Mouse (Mus musculus) limb, embryonic 15.5 days (tissue): Measurements from ENCODE around the gene Helz2. TPM values are rescaled to one million over a fixed set of nuclear protein-coding genes. Genes with fewer than 3 reads are reported as not detected.

Source experiments
- ATAC-seq: fragments of 200-750 bp; cut with Nextera tagmentation; 2 replicates; pipeline ENCODE4 v1.8.0; 2017; ENCODE audit warnings: low read depth, moderate TSS enrichment; ENCODE audit not compliant: insufficient number of reproducible peaks, low FRiP score, low TSS enrichment
- H3K27ac ChIP-seq: fragments of 300-500 bp; sonication (generic); 2 replicates; pipeline ENCODE4 v1.5.1; 2015; ENCODE audit warnings: moderate library complexity, mild to moderate bottlenecking, inconsistent platforms
- H3K27me3 ChIP-seq: fragments of 300-500 bp; sonication (generic); 2 replicates; pipeline ENCODE4 v1.6.1; 2015; ENCODE audit warnings: inconsistent platforms
- H3K36me3 ChIP-seq: fragments of 300-500 bp; sonication (generic); 2 replicates; pipeline ENCODE4 v1.6.1; 2015; ENCODE audit warnings: inconsistent platforms
- H3K4me1 ChIP-seq: fragments of 300-500 bp; sonication (generic); 2 replicates; pipeline ENCODE4 v1.6.1; 2015; ENCODE audit warnings: inconsistent platforms
- H3K4me2 ChIP-seq: fragments of 300-500 bp; sonication (generic); 2 replicates; pipeline ENCODE4 v1.6.1; 2015; ENCODE audit warnings: mild to moderate bottlenecking, inconsistent platforms
- H3K4me3 ChIP-seq: fragments of 300-500 bp; sonication (generic); 2 replicates; pipeline ENCODE4 v1.5.1; 2015; ENCODE audit warnings: mild to moderate bottlenecking, inconsistent platforms
- H3K9ac ChIP-seq: fragments of 300-500 bp; sonication (generic); 2 replicates; pipeline ENCODE4 v1.6.1; 2015; ENCODE audit warnings: inconsistent platforms
- H3K9me3 ChIP-seq: fragments of 300-500 bp; sonication (generic); 2 replicates; pipeline ENCODE4 v1.6.1; 2016; ENCODE audit warnings: inconsistent platforms
- WGBS: fragments of 180-500 bp; shearing (Covaris S2); methylation state at CpG from one replicate; pipeline ENCODE4 v1.1.7; 2015; 5-methylcytosine and 5-hydroxymethylcytosine counted together
- polyA plus RNA-seq: library from polyadenylated mRNA; unstranded; fragments of >200 nt; fragmentation: Nextera tagmentation; extraction: Ambion mirVana; gene quantifications from 2 replicates; pipeline ENCODE4 v1.2.1, GENCODE M21; 2015

The Helz2 gene
- polyA plus RNA-seq, 1 experiment from 2014 or later: 1.4 TPM

DNA sequence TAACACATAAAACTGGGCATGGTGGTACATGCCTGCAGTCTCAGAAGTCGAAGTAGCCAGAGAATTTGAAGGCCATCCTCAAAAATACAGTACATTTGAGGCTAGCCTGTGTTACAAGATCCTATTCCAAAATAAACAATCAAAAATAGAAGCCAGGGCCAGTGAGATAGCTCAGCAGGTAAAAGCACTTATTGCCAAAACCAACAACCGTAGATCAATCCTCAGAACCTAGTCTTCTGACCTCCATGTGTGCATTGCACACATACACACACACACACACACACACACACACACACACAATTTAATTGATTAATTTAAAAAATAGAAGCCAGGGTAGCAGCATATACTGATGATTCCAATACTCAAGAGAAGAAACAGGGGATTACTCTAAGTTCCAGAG is 25.0 kb upstream of the Helz2 start:
- H3K27ac ChIP-seq: no peak overlapping the region
- H3K4me3 ChIP-seq: no peak overlapping the region
- no peak overlapping the region for H3K9ac ChIP-seq
- H3K27me3 ChIP-seq: no peaks in the 10 kb centered on the region
- peaks cover 62% of the 10 kb centered on the region for H3K36me3 ChIP-seq
- H3K4me1 ChIP-seq: no peaks in the 10 kb centered on the region
- 96% methylated on average over 2 of the region's 2 CpGs for WGBS
- H3K4me2 ChIP-seq: no peak overlapping the region
- ATAC-seq: no peak
- H3K9me3 ChIP-seq: no peaks in the 10 kb centered on the region

GRCm38 (mm10) chr2:181253248-181253647 is 11.4 kb upstream of the Helz2 start:
- Histone ChIP-seq H3K27me3 (no peaks in the 10 kb centered on the region), H3K9ac (no peak overlapping the region), H3K9me3 (no peaks in the 10 kb centered on the region), H3K4me2 (no peak overlapping the region), H3K4me3 (no peak overlapping the region), H3K36me3 (peaks cover 67% of the 10 kb centered on the region), H3K4me1 (no peaks in the 10 kb centered on the region), H3K27ac (no peak overlapping the region)
- 78% methylated on average over 1 of the region's 1 CpGs for WGBS
- no peak for ATAC-seq

- H3K9me3 ChIP-seq: no peaks in the 10 kb centered on the region
- WGBS: 73% methylated on average over 1 of the region's 1 CpGs
- no peak overlapping the region for H3K27ac ChIP-seq
- no peak for ATAC-seq
- H3K9ac ChIP-seq: no peak overlapping the region
- no peak overlapping the region for H3K4me2 ChIP-seq
- no peaks in the 10 kb centered on the region for H3K4me1 ChIP-seq
- H3K36me3 ChIP-seq: peaks cover 57% of the 10 kb centered on the region
- H3K27me3 ChIP-seq: no peaks in the 10 kb centered on the region
- no peak overlapping the region for H3K4me3 ChIP-seq
These were observed 10.0 kb upstream of the Helz2 start for GRCm38 (mm10) chr2:181251841-181252240.

DNA sequence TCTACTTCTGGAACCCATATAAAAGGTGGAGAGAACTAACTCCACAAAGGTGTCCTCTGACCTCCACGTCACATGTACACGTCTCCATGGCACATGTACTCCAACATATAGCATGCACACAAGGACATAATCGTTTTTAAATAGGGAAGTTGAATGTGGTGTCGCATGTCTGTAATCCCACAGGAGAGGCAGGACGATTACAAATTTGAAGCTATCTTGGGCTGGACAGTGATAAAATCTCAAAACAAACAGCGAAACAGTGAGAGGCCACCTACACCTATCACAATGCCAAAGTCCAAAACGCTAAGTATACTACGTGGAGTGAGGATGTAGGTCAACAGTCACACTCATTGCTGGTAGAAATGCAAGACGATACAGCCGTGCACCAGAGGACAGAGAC is 7.4 kb upstream of the Helz2 start:
- no peak for ATAC-seq

DNA sequence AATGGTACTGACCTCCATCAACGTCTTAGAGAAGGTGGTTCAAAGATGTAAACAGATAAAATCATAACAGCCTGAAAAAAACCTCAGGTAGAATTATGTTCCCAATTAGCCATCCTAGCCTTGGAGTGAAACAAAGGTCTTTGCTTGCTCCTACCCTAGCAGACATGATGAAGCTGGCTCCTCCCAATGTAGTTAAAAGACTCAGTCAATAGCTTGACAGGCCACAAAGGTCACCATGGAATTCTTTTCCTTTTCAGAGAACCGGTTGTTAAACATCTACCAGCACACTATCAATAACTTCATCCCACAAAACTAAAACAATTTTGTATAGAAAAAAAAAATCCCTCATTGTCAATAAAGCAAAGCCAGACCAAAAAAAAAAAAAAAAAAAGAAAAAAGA is 3.2 kb upstream of the Helz2 start:
- Histone ChIP-seq H3K4me3 (no peak overlapping the region), H3K9ac (no peak overlapping the region), H3K9me3 (no peaks in the 10 kb centered on the region), H3K4me2 (no peak overlapping the region), H3K27ac (no peak overlapping the region), H3K4me1 (peaks cover 16% of the 10 kb centered on the region), H3K36me3 (0 out of 2 replicates have a peak, but pooled peaks cover 2% of the 10 kb centered on the region), H3K27me3 (no peaks in the 10 kb centered on the region)
- ATAC-seq: no peak
- 42% methylated on average over 2 of the region's 2 CpGs for WGBS

More for the DNA sequence above, 7.4 kb upstream of the Helz2 start:
- Histone ChIP-seq H3K27me3 (no peaks in the 10 kb centered on the region), H3K4me2 (no peak overlapping the region), H3K9ac (no peak overlapping the region), H3K9me3 (no peaks in the 10 kb centered on the region), H3K4me1 (no peaks in the 10 kb centered on the region), H3K4me3 (no peak overlapping the region), H3K27ac (no peak overlapping the region), H3K36me3 (peaks cover 38% of the 10 kb centered on the region)
- 89% methylated on average over 10 of the region's 10 CpGs for WGBS

DNA sequence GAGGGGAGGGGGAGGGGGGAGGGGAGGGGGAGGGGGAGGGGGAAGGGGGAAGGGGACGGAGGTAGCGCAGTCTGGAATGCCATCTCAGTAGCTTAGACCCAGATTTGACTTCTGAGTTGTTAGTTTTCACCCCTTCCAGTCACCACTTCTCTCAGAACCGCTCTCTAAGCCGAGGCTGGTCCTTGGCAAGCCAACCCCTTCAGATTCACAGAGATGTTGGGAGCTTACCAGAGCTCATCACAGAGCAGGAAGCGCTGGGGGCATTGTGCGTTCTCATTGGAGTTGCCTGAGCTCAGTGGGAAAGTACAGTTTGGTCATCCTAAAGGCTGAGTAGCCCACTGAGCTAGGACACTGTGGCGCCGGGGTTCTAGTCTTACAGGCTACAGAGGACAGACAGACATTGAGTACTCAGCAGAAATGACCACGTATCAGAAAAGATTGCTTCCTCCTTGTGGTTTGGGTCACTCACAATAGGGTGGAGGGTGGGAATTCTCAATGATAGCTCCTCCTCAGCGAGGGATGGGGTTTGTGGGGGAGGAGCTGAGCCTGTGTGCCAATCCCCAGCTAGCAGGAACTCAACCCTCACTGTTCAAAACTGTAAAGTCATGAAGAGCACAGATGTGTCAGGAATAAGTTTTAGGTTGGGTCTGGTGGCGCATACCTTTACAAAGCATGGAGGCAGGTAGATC is 2.0 kb upstream of the Helz2 start:
- peaks cover 18% of the 10 kb centered on the region for H3K4me1 ChIP-seq
- H3K27ac ChIP-seq: no peak overlapping the region
- 33% methylated on average over 11 of the region's 11 CpGs for WGBS
- no peak overlapping the region for H3K4me3 ChIP-seq
- H3K9ac ChIP-seq: no peak overlapping the region
- no peak overlapping the region for H3K4me2 ChIP-seq
- no peaks in the 10 kb centered on the region for H3K9me3 ChIP-seq
- H3K36me3 ChIP-seq: no peaks in the 10 kb centered on the region
- no peak for ATAC-seq
- H3K27me3 ChIP-seq: no peaks in the 10 kb centered on the region

GRCm38 (mm10) chr2:181242314-181242665 is 463 bp upstream of the Helz2 start:
- ATAC-seq: no peak
- 48% methylated on average over 3 of the region's 3 CpGs for WGBS
- Histone ChIP-seq H3K9me3 (no peaks in the 10 kb centered on the region), H3K27me3 (no peaks in the 10 kb centered on the region), H3K36me3 (peaks cover 6% of the 10 kb centered on the region), H3K27ac (no peak overlapping the region), H3K4me3 (peak overlapping the region; percentile 51), H3K4me2 (peak overlapping the region; percentile 59), H3K9ac (no peak overlapping the region), H3K4me1 (peaks cover 18% of the 10 kb centered on the region)

DNA sequence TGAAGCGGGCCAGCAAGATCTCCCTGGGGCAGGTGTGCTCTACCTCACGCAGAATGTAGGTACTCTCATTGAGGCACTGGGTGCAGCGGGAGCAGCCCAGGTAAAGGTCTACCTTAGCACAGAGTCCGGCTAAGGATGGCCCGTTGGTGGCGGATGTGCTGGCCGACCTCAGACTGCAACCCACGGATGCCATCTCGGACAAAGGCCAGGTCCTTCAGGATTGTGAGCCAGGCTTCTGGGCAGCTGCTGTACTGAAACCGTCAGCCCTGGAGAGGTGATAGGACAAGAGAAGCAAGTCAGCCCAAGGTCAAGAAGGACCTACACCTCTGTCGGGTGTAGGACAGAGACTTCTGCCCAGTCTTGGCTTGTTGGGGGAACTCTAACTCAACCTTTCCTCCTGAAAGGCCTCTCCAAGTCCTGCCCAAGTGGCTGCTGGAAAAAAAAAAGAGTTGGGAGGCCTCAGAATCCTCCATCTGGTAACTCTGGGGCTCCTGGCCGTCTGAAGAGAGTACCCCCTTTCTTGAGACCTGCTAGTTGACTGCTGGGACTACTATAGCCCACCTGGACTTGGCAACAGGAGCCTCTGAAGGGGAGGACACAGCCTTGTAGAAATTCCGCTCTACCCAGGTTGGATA is 904 bp downstream of the Helz2 start:
- Histone ChIP-seq H3K36me3 (peaks cover 11% of the 10 kb centered on the region), H3K4me3 (peak overlapping the region; percentile 51; the same call in 1 of the 2 replicates), H3K9me3 (no peaks in the 10 kb centered on the region), H3K9ac (no peak overlapping the region), H3K4me1 (peaks cover 18% of the 10 kb centered on the region), H3K27ac (no peak overlapping the region), H3K27me3 (no peaks in the 10 kb centered on the region), H3K4me2 (peak overlapping the region; percentile 59)
- no peak for ATAC-seq
- WGBS: 89% methylated on average over 13 of the region's 13 CpGs

GRCm38 (mm10) chr2:181239261-181239660 is 2.6 kb downstream of the Helz2 start:
- no peaks in the 10 kb centered on the region for H3K9me3 ChIP-seq
- H3K4me2 ChIP-seq: no peak overlapping the region
- H3K27me3 ChIP-seq: no peaks in the 10 kb centered on the region
- H3K4me3 ChIP-seq: no peak overlapping the region
- WGBS: 89% methylated on average over 9 of the region's 9 CpGs
- H3K36me3 ChIP-seq: peaks cover 21% of the 10 kb centered on the region
- H3K27ac ChIP-seq: no peak overlapping the region
- no peak for ATAC-seq
- H3K4me1 ChIP-seq: peaks cover 18% of the 10 kb centered on the region
- no peak overlapping the region for H3K9ac ChIP-seq

GRCm38 (mm10) chr2:181238861-181239260 is 3.0 kb downstream of the Helz2 start:
- Histone ChIP-seq H3K9ac (no peak overlapping the region), H3K9me3 (no peaks in the 10 kb centered on the region), H3K36me3 (peaks cover 21% of the 10 kb centered on the region), H3K27me3 (no peaks in the 10 kb centered on the region), H3K4me2 (no peak overlapping the region), H3K27ac (no peak overlapping the region), H3K4me3 (no peak overlapping the region), H3K4me1 (peaks cover 16% of the 10 kb centered on the region)
- 70% methylated on average over 2 of the region's 2 CpGs for WGBS
- no peak for ATAC-seq

DNA sequence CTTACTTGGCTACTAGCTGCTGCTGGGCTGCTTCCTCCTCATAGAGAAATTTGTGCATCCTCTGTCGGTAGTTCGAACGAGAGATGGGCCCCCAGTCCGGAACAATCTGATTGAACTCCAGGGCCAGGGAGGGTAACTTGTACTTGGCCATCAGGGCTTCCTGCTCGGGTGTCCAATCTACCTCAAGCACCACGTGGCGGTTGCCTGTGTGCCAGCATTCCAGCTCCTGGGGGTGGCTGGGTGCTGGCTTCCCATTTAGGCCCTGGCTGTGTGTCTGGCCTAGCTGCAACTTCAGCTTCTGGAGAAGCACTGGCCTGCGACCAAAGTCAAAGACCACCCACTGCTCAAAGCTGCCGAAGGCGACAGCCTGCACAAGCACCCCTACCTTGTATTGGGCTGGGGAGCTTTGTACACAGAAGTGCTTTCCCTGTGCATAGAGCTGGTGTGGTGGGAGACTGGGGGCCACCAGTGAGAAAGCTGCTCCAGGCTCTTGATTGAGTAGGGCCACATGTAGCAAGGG is 3.7 kb downstream of the Helz2 start:
- peaks cover 14% of the 10 kb centered on the region for H3K4me1 ChIP-seq
- no peak overlapping the region for H3K4me3 ChIP-seq
- no peaks in the 10 kb centered on the region for H3K27me3 ChIP-seq
- no peaks in the 10 kb centered on the region for H3K9me3 ChIP-seq
- no peak overlapping the region for H3K27ac ChIP-seq
- H3K4me2 ChIP-seq: no peak overlapping the region
- WGBS: 80% methylated on average over 10 of the region's 10 CpGs
- H3K9ac ChIP-seq: no peak overlapping the region
- H3K36me3 ChIP-seq: peaks cover 24% of the 10 kb centered on the region
- no peak for ATAC-seq

- 90% methylated on average over 17 of the region's 17 CpGs for WGBS
- Histone ChIP-seq H3K27ac (no peak overlapping the region), H3K9me3 (no peaks in the 10 kb centered on the region), H3K9ac (no peak overlapping the region), H3K36me3 (peaks cover 24% of the 10 kb centered on the region), H3K4me3 (no peak overlapping the region), H3K4me2 (no peak overlapping the region), H3K4me1 (peaks cover 14% of the 10 kb centered on the region), H3K27me3 (no peaks in the 10 kb centered on the region)
- no peak for ATAC-seq
These were observed 4.4 kb downstream of the Helz2 start for GRCm38 (mm10) chr2:181237251-181238014.
